ENCODE assay signal across 13 mouse cellular contexts in the genomic region with DNA sequence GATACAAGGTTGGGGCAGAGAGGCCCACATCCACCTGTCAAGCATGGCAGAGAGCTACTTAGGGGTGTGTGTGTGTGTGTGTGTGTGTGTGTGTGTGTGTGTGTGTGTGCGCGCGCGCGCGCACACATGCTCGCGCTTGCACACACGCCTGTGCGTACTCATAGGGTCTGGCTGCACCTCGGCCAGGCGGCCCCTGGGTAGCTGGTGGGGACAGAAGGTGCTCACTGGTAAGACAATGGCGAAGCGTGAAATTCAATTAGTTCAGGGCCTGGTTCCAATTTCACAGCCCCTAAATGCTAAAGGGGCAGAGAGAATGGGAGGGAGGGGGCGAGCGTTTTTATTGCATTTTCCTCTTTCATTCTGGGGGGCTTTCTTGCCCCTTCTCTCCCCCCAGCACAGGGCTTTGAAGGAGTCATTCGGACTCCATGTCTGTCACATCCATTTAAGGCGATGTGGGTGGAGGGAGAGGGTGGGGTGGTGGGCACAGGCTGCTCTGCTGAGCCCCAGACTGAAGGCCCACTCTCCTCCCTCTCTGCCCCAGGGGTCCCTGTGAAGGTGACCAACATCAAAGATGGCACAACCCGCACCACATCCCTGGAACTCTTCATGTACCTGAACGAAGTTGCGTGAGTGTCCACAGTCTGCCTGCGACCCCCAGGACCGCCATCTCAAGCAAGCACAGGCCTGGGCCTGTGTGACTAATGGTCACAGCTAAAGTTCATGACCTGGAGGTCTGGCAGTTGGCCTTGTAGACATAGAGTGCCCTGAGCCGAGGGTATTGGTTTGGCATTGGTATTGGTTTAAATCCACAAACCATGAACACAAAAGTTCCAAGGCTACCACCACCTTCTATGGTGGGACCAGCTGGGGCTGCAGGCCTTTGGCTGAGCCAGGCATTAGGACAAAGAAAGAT. TPM values are rescaled to one million over a fixed set of nuclear protein-coding genes. Genes with fewer than 3 reads are reported as not detected.
DNase-seq lines count a peak whose midpoint lies in the region; ATAC-seq and TF ChIP-seq lines count a peak whose summit lies in the region.
"Had no signal": no experiment of that assay in that cellular context is flagged by ENCODE, and none has a peak within 500 bp of the region (broad histone marks: within the 10 kb centered on the region; RNA-seq: fewer than 3 reads in every experiment).

No protein-coding gene starts in this region.

- no peak overlapping the region for H3K9ac ChIP-seq in liver, adult 2 months (ENCODE audit: low read depth, low read length)
- H3K9ac ChIP-seq in liver, embryonic 11.5 days (ENCODE audit: low read depth, low read length): no peak overlapping the region
- no peak overlapping the region for H3K9ac ChIP-seq in forebrain, postnatal 0 days
- no peak overlapping the region for H3K9ac ChIP-seq in midbrain, embryonic 11.5 days (ENCODE audit: low read length)
- H3K9ac ChIP-seq: heart, embryonic 12.5 days had no signal

- no peak overlapping the region for H3K4me2 ChIP-seq in liver, embryonic 11.5 days
- H3K4me2 ChIP-seq in forebrain, postnatal 0 days (ENCODE audit: low read depth): peak overlapping the region; percentile 5; the same call in 1 of the 2 replicates
- peak overlapping the region; percentile 27; the same call in 1 of the 2 replicates for H3K4me2 ChIP-seq in midbrain, embryonic 11.5 days
- H3K4me2 ChIP-seq: heart, embryonic 12.5 days had no signal

- peak overlapping the region; percentile 13; the same call in 1 of the 2 replicates for H3K27ac ChIP-seq in liver, adult 2 months (replicated peaks; ENCODE audit: insufficient read depth, low read depth, low read length)
- no peak overlapping the region for H3K27ac ChIP-seq in liver, embryonic 11.5 days (ENCODE audit: low read depth, low read length)
- H3K27ac ChIP-seq in forebrain, postnatal 0 days (ENCODE audit: low read depth, low read length): no peak overlapping the region
- H3K27ac ChIP-seq in midbrain, embryonic 11.5 days (ENCODE audit: low read depth, low read length): peak overlapping the region; percentile 49

- 85% methylated on average over 24 of the region's 24 CpGs for WGBS in liver, adult 2 months
- WGBS in liver, embryonic 11.5 days: 87% methylated on average over 24 of the region's 24 CpGs
- WGBS in forebrain, postnatal 0 days: 43% methylated on average over 24 of the region's 24 CpGs
- WGBS in midbrain, embryonic 11.5 days: 45% methylated on average over 24 of the region's 24 CpGs

- H3K27me3 ChIP-seq in liver, adult 2 months (ENCODE audit: control insufficient read depth, insufficient read depth, low read length): no peaks in the 10 kb centered on the region
- H3K27me3 ChIP-seq in liver, embryonic 11.5 days (replicated peaks; ENCODE audit: control insufficient read depth, insufficient read depth, low read length): no peaks in the 10 kb centered on the region
- H3K27me3 ChIP-seq in forebrain, postnatal 0 days (ENCODE audit: insufficient read depth, low read length): peaks cover 41% of the 10 kb centered on the region
- peaks cover 83% of the 10 kb centered on the region for H3K27me3 ChIP-seq in midbrain, embryonic 11.5 days (ENCODE audit: control insufficient read depth, insufficient read depth, low read length)

- no peak for TF ChIP-seq CTCF in liver, adult 2 months (IDR thresholded peaks at IDR 0.05; ENCODE audit: low read depth, low read length)
- TF ChIP-seq CTCF in forebrain, postnatal 0 days (IDR thresholded peaks at IDR 0.05; ENCODE audit: low read depth): no peak

- intact Hi-C loops in gastrocnemius, postnatal 36 days (cut with DNase I): no loop called here

- no peaks in the 10 kb centered on the region for H3K9me3 ChIP-seq in liver, embryonic 11.5 days (ENCODE audit: control insufficient read depth, low read length)
- no peaks in the 10 kb centered on the region for H3K9me3 ChIP-seq in forebrain, postnatal 0 days (ENCODE audit: low read length)
- no peaks in the 10 kb centered on the region for H3K9me3 ChIP-seq in midbrain, embryonic 11.5 days (ENCODE audit: control insufficient read depth, low read length)
- H3K9me3 ChIP-seq: heart, embryonic 12.5 days had no signal

- TF ChIP-seq POLR2A in liver, adult 2 months (IDR thresholded peaks at IDR 0.05; ENCODE audit: extremely low read depth, insufficient read depth, low read length): no peak

- H3K36me3 ChIP-seq in liver, adult 2 months (ENCODE audit: control insufficient read depth, insufficient read depth, low read length): peaks cover 83% of the 10 kb centered on the region
- no peaks in the 10 kb centered on the region for H3K36me3 ChIP-seq in liver, embryonic 11.5 days (ENCODE audit: control insufficient read depth, insufficient read depth, low read length)
- no peaks in the 10 kb centered on the region for H3K36me3 ChIP-seq in forebrain, postnatal 0 days (ENCODE audit: insufficient read depth)
- no peaks in the 10 kb centered on the region for H3K36me3 ChIP-seq in midbrain, embryonic 11.5 days (ENCODE audit: control insufficient read depth, insufficient read depth, low read length)
- H3K36me3 ChIP-seq: heart, embryonic 12.5 days had no signal

- no peak overlapping the region for H3K4me3 ChIP-seq in liver, adult 2 months (ENCODE audit: insufficient read depth, low read depth, low read length)
- no peak overlapping the region for H3K4me3 ChIP-seq in liver, embryonic 11.5 days (ENCODE audit: low read depth, low read length)
- H3K4me3 ChIP-seq in forebrain, postnatal 0 days (ENCODE audit: low read depth, low read length): no peak overlapping the region
- no peak overlapping the region for H3K4me3 ChIP-seq in midbrain, embryonic 11.5 days (ENCODE audit: low read depth, low read length)
- H3K4me3 ChIP-seq: heart, embryonic 12.5 days had no signal

- DNase-seq in liver, adult 2 months (ENCODE audit: extremely low read depth, low read depth, low spot score): no peak
- no peak for DNase-seq in liver, embryonic 11.5 days (ENCODE audit: low spot score)
- no peak for DNase-seq in forebrain, postnatal 0 days
- peak; percentile 94 for DNase-seq in midbrain, embryonic 11.5 days (ENCODE audit: low spot score, missing footprints)
- DNase-seq in frontal cortex, postnatal 25 days (ENCODE audit: low spot score in 2 of 2): no peak
- no peak for DNase-seq in kidney, postnatal 10 days
- DNase-seq in gastrocnemius, postnatal 36 days: no peak
- DNase-seq: adrenal gland, postnatal 10 days; kidney, postnatal 36 days; lung, adult 2 months; thymus, postnatal 4 days had no signal

- no peaks in the 10 kb centered on the region for H3K79me2 ChIP-seq in liver, adult 2 months (ENCODE audit: control insufficient read depth, insufficient read depth, low read length)

- H3K4me1 ChIP-seq in liver, adult 2 months (ENCODE audit: control insufficient read depth, insufficient read depth, low read length): no peaks in the 10 kb centered on the region
- H3K4me1 ChIP-seq in liver, embryonic 11.5 days (replicated peaks; ENCODE audit: control insufficient read depth, insufficient read depth, low read length): no peaks in the 10 kb centered on the region
- H3K4me1 ChIP-seq in forebrain, postnatal 0 days (ENCODE audit: insufficient read depth): peaks cover 15% of the 10 kb centered on the region
- peaks cover 79% of the 10 kb centered on the region for H3K4me1 ChIP-seq in midbrain, embryonic 11.5 days (ENCODE audit: control insufficient read depth, insufficient read depth, low read length)
- H3K4me1 ChIP-seq: heart, embryonic 12.5 days had no signal

- ATAC-seq in liver, embryonic 11.5 days (replicated peaks; ENCODE audit: low FRiP score): no peak
- no peak for ATAC-seq in forebrain, postnatal 0 days
- peak; percentile 79 for ATAC-seq in midbrain, embryonic 11.5 days (ENCODE audit: low FRiP score)
- ATAC-seq in erythroblast, adult 5-6 weeks (replicated peaks; ENCODE audit: low FRiP score, poor library complexity, severe bottlenecking): no peak

RNA-seq across cellular contexts. Expression of a gene that starts 30.5 kb away (rescaled TPM):
- total RNA-seq in liver, adult 2 months (2014; rRNA removed): 3,064 and 4,344 TPM in 2 replicates
- polyA plus RNA-seq in liver, adult 2 months (2012; rRNA removed): 3,470 and 3,993 TPM in 2 replicates
- 65.1 and 72.4 TPM in 2 replicates for polyA plus RNA-seq in liver, embryonic 11.5 days (2014; fragmentation: Nextera tagmentation; extraction: Ambion mirVana)
- 16.2 and 18.0 TPM in 2 replicates for total RNA-seq in forebrain, postnatal 0 days (2014; rRNA removed)
- 11.8 and 17.9 TPM in 2 replicates for polyA plus RNA-seq in forebrain, postnatal 0 days (2015; fragmentation: Nextera tagmentation; extraction: Ambion mirVana)
- 9.6 and 10.3 TPM in 2 replicates for polyA plus RNA-seq in midbrain, embryonic 11.5 days (2014; fragmentation: Nextera tagmentation; extraction: Ambion mirVana)
- 18.4 and 33.2 TPM in 2 replicates for total RNA-seq in erythroblast, adult 5-6 weeks (2015; ENCODE audit: low replicate concordance)
- 3.7 and 17.6 TPM in 2 replicates for total RNA-seq in erythroblast, adult 5-6 weeks (2017; ENCODE audit: low replicate concordance)
- 1 to 10 TPM; 1.9 to 2.1 TPM for total RNA-seq in gastrocnemius, postnatal 36 days (2021)

Comparison
In these comparisons a context has a peak if more than half of its experiments do, and no peak if none do; other contexts are left out.
1. H3K27ac ChIP-seq: peak in liver, adult 2 months (single experiment) and midbrain, embryonic 11.5 days (single experiment); none in liver, embryonic 11.5 days (single experiment) and forebrain, postnatal 0 days (single experiment).
2. RNA of a gene that starts 30.5 kb away (total RNA-seq): 3,064 to 4,344 TPM in liver, adult 2 months; 3.7 to 33.2 TPM in erythroblast, adult 5-6 weeks, 16.2 to 18.0 TPM in forebrain, postnatal 0 days and 1.9 to 2.1 TPM in gastrocnemius, postnatal 36 days; every median in the first group is over 10 times any median in the second.